Comparison of ENCODE assay signal across 8 mouse cellular contexts in the genomic region with DNA sequence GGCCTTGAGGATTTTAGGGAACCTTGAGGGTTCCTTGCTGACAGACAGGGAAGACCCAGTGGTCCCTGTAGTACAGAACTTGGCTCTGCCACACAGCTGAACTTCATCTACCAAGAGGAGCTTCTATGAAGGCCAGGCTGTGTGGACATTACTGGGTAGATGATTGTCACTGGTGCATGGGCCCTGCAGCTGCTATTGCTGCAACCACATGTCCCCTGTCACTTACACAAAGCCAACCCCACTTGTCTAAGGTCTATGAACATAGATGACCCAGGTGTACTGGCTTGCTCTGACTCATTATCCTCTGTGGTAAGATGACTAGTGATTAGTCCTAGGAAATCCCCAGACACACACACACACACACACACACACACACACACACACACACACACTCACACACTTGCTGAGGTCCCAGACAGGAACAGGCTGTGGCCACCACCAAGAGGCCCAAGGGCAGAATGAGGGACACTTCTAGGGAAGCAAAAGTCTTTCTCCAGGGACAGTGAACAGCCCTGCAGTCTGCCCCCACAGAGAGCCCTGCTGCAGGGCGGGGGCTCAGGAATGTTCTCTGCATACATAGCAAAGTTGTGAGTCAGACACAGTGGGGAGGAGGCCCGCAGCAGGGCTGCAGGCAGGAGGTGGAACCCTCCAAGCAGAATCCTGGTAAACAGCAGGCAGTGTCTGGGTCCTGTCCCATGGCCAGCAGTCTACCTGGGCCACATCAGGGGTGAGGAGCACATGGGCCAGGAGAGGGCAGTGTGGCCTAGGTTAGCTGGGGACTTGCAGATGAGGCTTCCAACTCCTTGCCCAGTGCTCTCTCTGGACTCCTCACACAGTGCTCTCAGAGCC. TPM values are rescaled to one million over a fixed set of nuclear protein-coding genes. Genes with fewer than 3 reads are reported as not detected.
DNase-seq lines count a peak whose midpoint lies in the region; ATAC-seq and TF ChIP-seq lines count a peak whose summit lies in the region.

No protein-coding gene starts in this region.

- ATAC-seq in heart, embryonic 15.5 days (replicated peaks; ENCODE audit: insufficient number of reproducible peaks, insufficient read depth, low FRiP score, low read depth) = peak; percentile 90
- peak; percentile 59; the same call in 1 of the 2 replicates for ATAC-seq in megakaryocyte progenitor cell, adult 5-6 weeks (replicated peaks; ENCODE audit: poor library complexity)

- H3K4me1 ChIP-seq in E14TG2a.4 (replicated peaks; ENCODE audit: low read depth, low read length) = peaks cover 1% of the 10 kb centered on the region; the same call in 1 of the 2 replicates
- peaks cover 18% of the 10 kb centered on the region for H3K4me1 ChIP-seq in heart, embryonic 15.5 days (replicated peaks)

- H3K4me3 ChIP-seq in E14TG2a.4 (replicated peaks; ENCODE audit: low read length) = peak overlapping the region; percentile 32
- H3K4me3 ChIP-seq in heart, embryonic 15.5 days = no peak overlapping the region

- WGBS in heart, embryonic 15.5 days = 2% methylated on average over 2 of the region's 2 CpGs

- H3K27ac ChIP-seq in heart, embryonic 15.5 days = peak overlapping the region; percentile 85

- H3K4me2 ChIP-seq in heart, embryonic 15.5 days = peak overlapping the region; percentile 13; the same call in 1 of the 2 replicates

- H3K9me3 ChIP-seq in E14TG2a.4 (ENCODE audit: low read length) = peaks cover 58% of the 10 kb centered on the region
- H3K9me3 ChIP-seq in heart, embryonic 15.5 days (replicated peaks) = no peaks in the 10 kb centered on the region

- H3K9ac ChIP-seq in heart, embryonic 15.5 days = 0 out of 2 replicates have a peak overlapping the region, but pooled peaks have one; percentile 14

- DNase-seq in cerebellum, adult 11-12 months = peak; percentile 53
- DNase-seq in cerebellum, postnatal 14 days = no peak
- peak; percentile 40 for DNase-seq in embryo, embryonic 11 days
- DNase-seq in left cerebral cortex, adult 8-10 months (ENCODE audit: low spot score in 2 of 2) = peak; percentile 24 to 66
- DNase-seq in c-Kit-positive CD71-positive TER-119-positive erythroid progenitor cells, embryonic 14.5 days (ENCODE audit: low spot score) = no peak

- TF ChIP-seq CTCF in E14TG2a.4 (conservative IDR thresholded peaks at IDR 0.05; ENCODE audit: low read length) = no peak

- H3K27me3 ChIP-seq in E14TG2a.4 (ENCODE audit: insufficient read depth, low read length) = no peaks in the 10 kb centered on the region
- H3K27me3 ChIP-seq in heart, embryonic 15.5 days = no peaks in the 10 kb centered on the region

- no peaks in the 10 kb centered on the region; the same call in 1 of the 2 replicates for H3K36me3 ChIP-seq in E14TG2a.4 (ENCODE audit: insufficient read depth, low read length)
- H3K36me3 ChIP-seq in heart, embryonic 15.5 days = no peaks in the 10 kb centered on the region

RNA-seq across cellular contexts. Expression of gene 1810010D01Rik, which starts 14.1 kb away (rescaled TPM):
- 0.44 TPM in 1 of 2 replicates, not detected in the other for polyA plus RNA-seq in heart, embryonic 15.5 days (2015; fragmentation: Nextera tagmentation; extraction: Ambion mirVana)
- under 1 TPM in 1 of 4 experiments, not detected in 3; 0.68 TPM for total RNA-seq in left cerebral cortex, adult 8-10 months (2022)
- total RNA-seq in megakaryocyte progenitor cell, adult 5-6 weeks (2015) = not detected in 2 replicates
- not detected in 2 replicates for total RNA-seq in megakaryocyte progenitor cell, adult 5-6 weeks (2017)

Comparison
In these comparisons a context has a peak if more than half of its experiments do, and no peak if none do; other contexts are left out.
1. DNase-seq: peak in cerebellum, adult 11-12 months (single experiment), embryo, embryonic 11 days (single experiment) and left cerebral cortex, adult 8-10 months (2 of 2); none in cerebellum, postnatal 14 days (0 of 2) and c-Kit-positive CD71-positive TER-119-positive erythroid progenitor cells, embryonic 14.5 days (single experiment).